In the genomic region with DNA sequence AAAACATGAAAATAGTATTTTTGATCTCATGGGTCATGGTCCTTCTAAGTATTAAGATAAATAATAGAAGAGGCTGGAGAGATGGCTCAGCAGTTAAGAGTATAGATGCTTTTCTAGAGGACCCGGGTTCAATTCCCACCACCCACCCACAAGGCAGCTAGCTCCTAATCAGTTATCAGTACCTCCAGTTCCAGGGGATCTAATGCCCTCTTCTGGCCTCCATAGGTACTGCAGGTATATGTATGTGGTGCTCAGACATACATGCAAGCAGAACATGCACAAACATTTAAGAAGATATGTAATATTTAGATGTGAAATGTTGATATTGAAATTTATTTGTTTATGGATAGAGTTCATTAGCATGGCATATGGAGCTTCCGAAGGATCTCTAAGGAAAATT, we compare ENCODE assay signal across 8 mouse cellular contexts. TPM values are rescaled to one million over a fixed set of nuclear protein-coding genes. Genes with fewer than 3 reads are reported as not detected.
DNase-seq lines count a peak whose midpoint lies in the region; TF ChIP-seq lines count a peak whose summit lies in the region.

No protein-coding gene starts in this region.

- H3K36me3 ChIP-seq in splenic B cell, adult 2 months (ENCODE audit: control insufficient read depth, insufficient read depth, low read length, poor library complexity, severe bottlenecking), result no peaks in the 10 kb centered on the region

- no peaks in the 10 kb centered on the region for H3K4me1 ChIP-seq in lung, adult 2 months (ENCODE audit: control insufficient read depth, insufficient read depth, low read length)

- TF ChIP-seq CTCF in lung, adult 2 months (IDR thresholded peaks at IDR 0.05; ENCODE audit: insufficient read depth, low read length), result 0 out of 2 replicates have a peak, but pooled peaks have one; percentile 7

- DNase-seq in cerebellum, postnatal 14 days, result peak; percentile 30 to 64
- DNase-seq in cerebellum, adult 8-10 months, result no peak
- no peak for DNase-seq in lung, adult 2 months
- DNase-seq in lung, postnatal 25 days (ENCODE audit: low spot score), result no peak
- DNase-seq in adrenal gland, postnatal 36 days, result peak; percentile 26 to 38
- peak; percentile 50 for DNase-seq in splenic B cell, adult 2 months (ENCODE audit: low read depth, low spot score)
- DNase-seq in frontal cortex, postnatal 10 days (ENCODE audit: low spot score in 2 of 2), result no peak
- DNase-seq in ovary, adult 18-20 months (ENCODE audit: low spot score), result no peak

- H3K27me3 ChIP-seq in splenic B cell, adult 2 months (ENCODE audit: control insufficient read depth, insufficient read depth, low read length, poor library complexity, severe bottlenecking), result no peaks in the 10 kb centered on the region

- H3K4me3 ChIP-seq in lung, adult 2 months (replicated peaks; ENCODE audit: extremely low read depth, low read depth, low read length), result no peak overlapping the region

- WGBS in lung, adult 2 months, result 76% methylated on average over 2 of the region's 2 CpGs

- TF ChIP-seq POLR2A in lung, adult 2 months (IDR thresholded peaks at IDR 0.05; ENCODE audit: borderline replicate concordance, extremely low read depth, low read depth, low read length), result no peak

RNA-seq across cellular contexts. Expression of a gene that starts 56.8 kb away (rescaled TPM):
- polyA plus RNA-seq in lung, adult 2 months (2012; rRNA removed), result not detected in 2 replicates
- not detected for total RNA-seq in adrenal gland, postnatal 36 days (2021)

Comparison
In these comparisons a context has a peak if more than half of its experiments do, and no peak if none do; other contexts are left out.
1. DNase-seq: peak in cerebellum, postnatal 14 days (2 of 2), adrenal gland, postnatal 36 days (2 of 2) and splenic B cell, adult 2 months (single experiment); none in cerebellum, adult 8-10 months (single experiment), lung, adult 2 months (single experiment), lung, postnatal 25 days (single experiment), frontal cortex, postnatal 10 days (0 of 2) and ovary, adult 18-20 months (single experiment).